Mouse (Mus musculus) cerebellum, postnatal 10 days (tissue): ENCODE measurements at regions not wholly inside any gene's neighbourhood (a gene's known extent, or its start where the extent isn't known, plus 50 kb on each side); places are given as distances from the start of the nearest gene placed in this dataset.
"Not testable (repeated sequence)": the region's sequence is repeated elsewhere in the genome, so short reads cannot be mapped to it uniquely, and the experiment has no call there.

Source experiments
- DNase-seq, 2 experiments: peaks; one replicate each; pipeline ENCODE4 v3.0.0; 2021; ENCODE audit warnings: mixed read lengths in 2 of 2

GRCm38 (mm10) chr10:3192291-3192690, 75.3 kb downstream of the H60c start:
- DNase-seq, result no peak

- no peak for DNase-seq
These were observed 79.2 kb downstream of the H60c start for GRCm38 (mm10) chr10:3188361-3188760.

- peak in 1 of 2 experiments; percentile 7 for DNase-seq
These were observed 87.5 kb downstream of the H60c start for GRCm38 (mm10) chr10:3180103-3180502.

- peak in 1 of 2 experiments; percentile 13 for DNase-seq
These were observed 94.0 kb downstream of the H60c start for GRCm38 (mm10) chr10:3173601-3174000.

- not testable (repeated sequence) for DNase-seq
These were observed 94.6 kb downstream of the H60c start for GRCm38 (mm10) chr10:3172927-3173326.

DNA sequence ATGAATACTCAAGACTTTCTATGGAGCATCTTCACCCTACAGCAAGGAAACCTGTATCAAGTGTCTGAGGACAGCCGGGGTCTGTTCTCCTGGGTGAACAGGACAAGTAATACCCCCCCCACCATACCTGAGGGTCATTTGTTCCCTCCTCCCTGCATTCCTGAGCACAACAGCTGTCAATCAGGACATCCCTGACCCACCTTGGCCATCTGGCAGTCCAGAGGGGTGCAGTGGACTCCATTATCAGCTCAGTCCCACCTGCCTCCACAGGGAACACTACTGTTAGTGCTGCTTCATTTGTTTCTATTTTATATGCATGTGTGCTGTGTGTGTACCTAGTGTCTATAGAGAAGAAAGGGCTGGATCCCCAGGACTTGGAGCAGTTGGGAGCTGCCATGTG, 95.3 kb downstream of the H60c start:
- DNase-seq, result peak; percentile 7 to 10

DNA sequence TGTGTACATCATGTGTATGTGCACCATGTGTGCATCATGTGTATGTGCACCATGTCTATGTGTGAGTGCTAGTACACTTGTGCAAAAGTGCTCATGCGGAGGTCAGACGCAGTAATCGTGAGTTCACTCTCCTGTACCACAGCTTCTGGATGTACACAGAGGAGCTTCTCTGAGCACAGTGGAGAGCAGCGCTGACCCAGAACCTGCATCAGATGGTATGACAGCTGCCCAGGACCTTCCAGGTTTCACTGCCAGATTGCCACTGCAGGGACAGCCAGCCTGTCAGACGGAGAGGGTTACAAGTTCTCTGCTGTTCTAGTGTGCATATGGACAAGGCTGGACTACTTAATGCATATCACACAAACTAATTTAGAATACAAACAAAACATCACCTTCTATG, 96.2 kb downstream of the H60c start:
- peak; percentile 55 to 56 for DNase-seq

GRCm38 (mm10) chr10:3155542-3155941, 112.0 kb downstream of the H60c start:
- DNase-seq, result no peak

GRCm38 (mm10) chr10:3148171-3148570, 119.4 kb downstream of the H60c start:
- no peak for DNase-seq

DNA sequence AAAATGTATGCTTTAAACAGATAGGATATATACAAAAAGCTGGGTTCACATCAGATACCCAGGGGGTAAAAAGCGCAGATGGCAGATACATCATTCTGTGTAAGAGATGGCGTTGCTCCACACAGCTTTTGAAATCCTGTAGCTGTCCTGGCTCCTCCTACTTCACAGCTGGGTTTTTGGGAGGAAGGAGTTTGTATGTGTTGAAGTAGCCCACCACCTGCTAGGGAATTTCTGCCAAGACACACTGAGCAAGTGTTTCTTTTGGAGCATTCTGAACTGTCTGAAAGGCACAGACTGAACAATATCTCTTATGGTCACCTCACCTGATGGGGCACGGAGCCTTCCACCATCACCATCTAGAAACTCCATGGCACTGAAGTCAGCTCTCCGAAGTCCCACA, 128.3 kb downstream of the H60c start:
- peak; percentile 75 to 80 for DNase-seq

DNA sequence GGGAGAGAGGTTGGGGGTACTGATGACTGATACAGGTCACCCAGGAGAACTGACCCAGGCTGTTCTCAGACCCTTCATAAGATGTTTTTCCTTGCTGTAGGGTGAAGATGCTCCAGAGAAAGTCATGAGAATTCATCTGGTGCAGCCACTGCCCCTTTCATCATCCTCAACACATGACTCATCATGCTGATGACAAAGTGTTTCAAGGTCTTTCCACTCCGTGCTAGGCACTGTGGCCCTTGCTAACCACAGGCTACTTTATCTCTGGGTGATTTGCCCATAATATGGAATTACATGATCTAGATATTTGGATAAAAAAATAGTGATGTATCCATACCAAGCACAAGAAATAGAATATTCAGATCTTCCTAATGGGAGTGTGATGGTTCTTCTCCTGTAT, 140.1 kb downstream of the H60c start:
- no peak for DNase-seq

- no peak for DNase-seq
These were observed 150.0 kb downstream of the H60c start for GRCm38 (mm10) chr10:3117451-3118070.

- DNase-seq, result not testable (repeated sequence)
These were observed 153.2 kb downstream of the H60c start for GRCm38 (mm10) chr10:3114421-3114820.

GRCm38 (mm10) chr10:3107955-3108354, 159.6 kb downstream of the H60c start:
- DNase-seq, result not testable (repeated sequence)
